Mouse (Mus musculus): Measurements from ENCODE around the gene Lnpk. TPM values are rescaled to one million over a fixed set of nuclear protein-coding genes. Genes with fewer than 3 reads are reported as not detected.

Gene Lnpk
- polyA plus RNA-seq, 1 experiment = 56.1 TPM

DNA sequence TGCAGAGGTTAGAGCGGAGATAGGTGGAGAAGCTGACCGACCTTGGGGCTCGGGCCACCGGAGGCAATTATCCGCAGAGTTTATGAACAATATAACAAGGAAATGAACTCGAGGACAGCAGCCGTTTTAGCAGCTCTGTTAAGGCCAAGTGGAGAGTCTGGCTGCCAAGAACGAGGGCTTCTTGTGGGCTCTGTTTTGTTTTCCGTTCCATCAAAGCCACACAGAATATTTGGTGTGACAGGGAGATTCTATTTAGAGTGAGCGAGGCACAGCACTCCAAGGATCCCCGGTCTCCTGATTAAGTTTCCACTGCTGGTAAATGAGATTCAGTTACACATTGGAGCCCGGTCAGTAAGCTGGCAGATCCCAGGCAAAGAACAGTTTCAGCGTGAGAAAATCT lies 87.8 kb downstream of the Lnpk start:
- Histone ChIP-seq H3K27ac (ENCODE audit: control insufficient read depth, insufficient read depth, low read depth, low read length) (no peak overlapping the region), H3K36me3 (ENCODE audit: control insufficient read depth, insufficient read depth, low read length) (no peaks in the 10 kb centered on the region), H3K27me3 (ENCODE audit: control insufficient read depth, insufficient read depth, low read length) (no peaks in the 10 kb centered on the region), H3K4me1 (ENCODE audit: control insufficient read depth, insufficient read depth, low read length) (peaks cover 5% of the 10 kb centered on the region; the same call in 1 of the 2 replicates), H3K4me3 (ENCODE audit: control insufficient read depth, low read depth, low read length) (no peak overlapping the region)
- TF ChIP-seq CTCF (IDR thresholded peaks at IDR 0.05; ENCODE audit: control insufficient read depth, insufficient read depth, insufficient replicate concordance, low read depth, low read length) = no peak
- no peak for TF ChIP-seq POLR2A (IDR thresholded peaks at IDR 0.05; ENCODE audit: control insufficient read depth, low read depth, low read length)

DNA sequence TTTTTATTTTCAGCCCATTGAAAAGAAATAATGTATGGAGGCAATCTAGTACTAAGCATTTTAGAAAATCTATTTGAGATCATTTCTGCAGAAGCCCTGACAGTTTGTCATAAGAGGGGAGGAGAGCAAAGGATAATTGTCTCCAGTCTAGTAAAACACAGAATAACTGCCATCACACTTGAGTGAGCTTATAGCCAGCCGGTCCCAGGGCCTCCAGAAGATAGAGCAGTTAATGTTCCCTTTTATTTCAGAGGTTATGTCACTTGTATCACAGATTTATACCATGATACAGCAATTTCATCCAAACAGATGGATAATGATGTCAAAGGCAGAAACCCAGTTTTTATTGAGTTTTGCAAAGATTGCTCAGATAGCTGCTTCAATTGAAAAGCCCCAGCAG lies 89.0 kb downstream of the Lnpk start:
- Histone ChIP-seq H3K4me1 (ENCODE audit: control insufficient read depth, insufficient read depth, low read length) (peaks cover 5% of the 10 kb centered on the region; the same call in 1 of the 2 replicates), H3K27ac (ENCODE audit: control insufficient read depth, insufficient read depth, low read depth, low read length) (no peak overlapping the region), H3K4me3 (ENCODE audit: control insufficient read depth, low read depth, low read length) (no peak overlapping the region), H3K36me3 (ENCODE audit: control insufficient read depth, insufficient read depth, low read length) (no peaks in the 10 kb centered on the region), H3K27me3 (ENCODE audit: control insufficient read depth, insufficient read depth, low read length) (no peaks in the 10 kb centered on the region)
- TF ChIP-seq POLR2A (IDR thresholded peaks at IDR 0.05; ENCODE audit: control insufficient read depth, low read depth, low read length) = no peak
- TF ChIP-seq CTCF (IDR thresholded peaks at IDR 0.05; ENCODE audit: control insufficient read depth, insufficient read depth, insufficient replicate concordance, low read depth, low read length) = no peak

DNA sequence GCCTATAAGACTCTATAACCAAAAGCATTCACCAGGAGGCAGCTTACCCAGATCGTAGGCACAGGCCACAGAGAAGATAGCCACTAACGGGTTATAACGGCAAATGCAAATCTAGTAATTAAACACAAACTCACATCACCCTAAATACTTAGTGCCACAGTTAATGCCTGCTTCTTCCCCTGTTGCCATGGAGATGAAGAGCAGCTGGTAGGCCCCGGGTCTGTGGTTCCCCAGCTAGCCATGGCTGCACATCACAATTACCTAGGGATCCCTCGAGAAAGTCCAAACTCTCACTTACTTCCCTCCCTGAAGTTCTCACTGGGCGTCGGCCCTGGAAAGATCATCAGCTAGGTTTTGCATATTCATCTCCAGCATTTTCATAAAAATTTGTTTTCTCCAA lies 90.8 kb downstream of the Lnpk start:
- TF ChIP-seq CTCF (IDR thresholded peaks at IDR 0.05; ENCODE audit: control insufficient read depth, insufficient read depth, insufficient replicate concordance, low read depth, low read length) = no peak
- no peak for TF ChIP-seq POLR2A (IDR thresholded peaks at IDR 0.05; ENCODE audit: control insufficient read depth, low read depth, low read length)
- Histone ChIP-seq H3K4me1 (ENCODE audit: control insufficient read depth, insufficient read depth, low read length) (peaks cover 5% of the 10 kb centered on the region; the same call in 1 of the 2 replicates), H3K27me3 (ENCODE audit: control insufficient read depth, insufficient read depth, low read length) (no peaks in the 10 kb centered on the region), H3K4me3 (ENCODE audit: control insufficient read depth, low read depth, low read length) (no peak overlapping the region), H3K27ac (ENCODE audit: control insufficient read depth, insufficient read depth, low read depth, low read length) (no peak overlapping the region), H3K36me3 (ENCODE audit: control insufficient read depth, insufficient read depth, low read length) (no peaks in the 10 kb centered on the region)

DNA sequence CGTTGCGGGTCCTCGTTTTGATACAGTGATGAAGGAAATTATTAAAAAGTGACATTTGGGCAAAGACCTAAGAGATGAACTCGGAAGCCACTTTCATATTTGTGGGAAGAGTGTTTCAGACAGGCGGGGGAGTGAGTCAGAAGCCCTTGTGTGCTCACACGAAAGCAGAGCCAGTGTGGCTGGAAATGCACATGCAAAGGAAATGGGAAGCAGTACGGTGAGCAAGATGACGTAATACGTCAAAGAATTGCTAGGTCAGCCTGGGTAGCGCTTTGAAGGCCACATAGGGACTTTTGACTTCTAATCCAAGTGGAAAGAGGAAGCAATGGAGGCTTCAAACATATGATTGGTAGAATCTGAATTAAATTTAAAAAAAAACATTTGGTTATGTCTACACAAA lies 96.6 kb downstream of the Lnpk start:
- TF ChIP-seq CTCF (IDR thresholded peaks at IDR 0.05; ENCODE audit: control insufficient read depth, insufficient read depth, insufficient replicate concordance, low read depth, low read length) (no peak), POLR2A (IDR thresholded peaks at IDR 0.05; ENCODE audit: control insufficient read depth, low read depth, low read length) (no peak)
- H3K4me3 ChIP-seq (ENCODE audit: control insufficient read depth, low read depth, low read length) = no peak overlapping the region
- no peaks in the 10 kb centered on the region for H3K4me1 ChIP-seq (ENCODE audit: control insufficient read depth, insufficient read depth, low read length)
- H3K36me3 ChIP-seq (ENCODE audit: control insufficient read depth, insufficient read depth, low read length) = no peaks in the 10 kb centered on the region
- no peak overlapping the region for H3K27ac ChIP-seq (ENCODE audit: control insufficient read depth, insufficient read depth, low read depth, low read length)
- H3K27me3 ChIP-seq (ENCODE audit: control insufficient read depth, insufficient read depth, low read length) = no peaks in the 10 kb centered on the region

DNA sequence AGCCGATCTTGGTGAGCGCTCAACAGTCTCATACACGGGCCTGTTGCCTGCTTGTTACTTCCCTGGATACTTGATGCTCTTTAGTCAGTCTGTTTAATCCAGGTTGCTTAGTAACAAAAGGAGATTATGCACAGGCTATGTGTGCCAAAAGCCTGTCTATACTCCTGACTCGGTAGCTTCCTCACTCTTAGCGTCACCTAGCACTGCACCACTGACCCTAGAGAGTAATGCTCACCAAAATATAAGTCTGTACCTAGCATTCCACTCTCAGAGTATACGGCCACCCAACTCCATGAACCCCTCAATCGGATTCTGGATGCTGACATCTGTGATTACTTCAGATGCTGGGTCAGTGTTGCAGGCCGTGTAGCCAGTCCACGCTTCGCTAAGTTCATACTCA lies 97.1 kb downstream of the Lnpk start:
- Histone ChIP-seq H3K4me1 (ENCODE audit: control insufficient read depth, insufficient read depth, low read length) (no peaks in the 10 kb centered on the region), H3K4me3 (ENCODE audit: control insufficient read depth, low read depth, low read length) (no peak overlapping the region), H3K27ac (ENCODE audit: control insufficient read depth, insufficient read depth, low read depth, low read length) (no peak overlapping the region), H3K36me3 (ENCODE audit: control insufficient read depth, insufficient read depth, low read length) (no peaks in the 10 kb centered on the region), H3K27me3 (ENCODE audit: control insufficient read depth, insufficient read depth, low read length) (no peaks in the 10 kb centered on the region)
- no peak for TF ChIP-seq POLR2A (IDR thresholded peaks at IDR 0.05; ENCODE audit: control insufficient read depth, low read depth, low read length)
- no peak for TF ChIP-seq CTCF (IDR thresholded peaks at IDR 0.05; ENCODE audit: control insufficient read depth, insufficient read depth, insufficient replicate concordance, low read depth, low read length)

Other genes with a start within 250 kb of the Lnpk start
- gene Evx2, start 80.1 kb upstream of the Lnpk start, polyA plus RNA-seq (2012; rRNA removed) = 0.02 TPM in 2 replicates
- 0.11 TPM in 1 of 2 replicates, not detected in the other for gene Hoxd13, start 88.9 kb upstream of the Lnpk start, polyA plus RNA-seq (2012; rRNA removed)
- gene Hoxd12, start 95.6 kb upstream of the Lnpk start, polyA plus RNA-seq (2012; rRNA removed) = 0.05 TPM in 1 of 2 replicates, not detected in the other
- gene Hoxd11, start 100.1 kb upstream of the Lnpk start, polyA plus RNA-seq (2012; rRNA removed) = 0.23 TPM in 1 of 2 replicates, not detected in the other
- gene Hoxd10, start 112.5 kb upstream of the Lnpk start, polyA plus RNA-seq (2012; rRNA removed) = 0.73 and 0.81 TPM in 2 replicates
- gene Hoxd9, start 118.3 kb upstream of the Lnpk start, polyA plus RNA-seq (2012; rRNA removed) = 1.8 and 2.0 TPM in 2 replicates
- 23.1 and 23.6 TPM in 2 replicates for gene Hoxd8, start 125.2 kb upstream of the Lnpk start, polyA plus RNA-seq (2012; rRNA removed)
- 0.48 and 1.4 TPM in 2 replicates for gene Hoxd3, start 132.5 kb upstream of the Lnpk start, polyA plus RNA-seq (2012; rRNA removed)
- gene Hoxd4, start 132.5 kb upstream of the Lnpk start, polyA plus RNA-seq (2012; rRNA removed) = 3.3 and 5.3 TPM in 2 replicates
- gene Gm28230, start 147.3 kb upstream of the Lnpk start, polyA plus RNA-seq (2012; rRNA removed) = 0.46 and 1.2 TPM in 2 replicates
- gene Hoxd1, start 183.5 kb upstream of the Lnpk start, polyA plus RNA-seq (2012; rRNA removed) = not detected in 2 replicates
- gene Mtx2, start 246.4 kb upstream of the Lnpk start, polyA plus RNA-seq (2012; rRNA removed) = 33.0 and 36.8 TPM in 2 replicates